Mouse (Mus musculus) small intestine, adult 2 months (tissue): ENCODE data around the gene Col12a1.

ENCODE experiments used
- CTCF ChIP-seq: fragments of 200-500 bp; IDR thresholded peaks from 2 replicates; pipeline ENCODE4 v1.5.1; 2012; ENCODE audit warnings: low read depth, mild to moderate bottlenecking, control low read depth, inconsistent platforms, low read length, moderate library complexity, mixed read lengths; ENCODE audit not compliant: insufficient replicate concordance, insufficient read length; ENCODE audit errors: extremely low read depth
- POLR2A ChIP-seq: fragments of 200-500 bp; IDR thresholded peaks from 2 replicates; pipeline ENCODE4 v1.6.1; 2012; ENCODE audit warnings: low read depth, mild to moderate bottlenecking, control low read depth, inconsistent platforms, low read length, moderate library complexity

GRCm38 (mm10) chr9:79609661-79610060, 109.0 kb downstream of the Col12a1 start:
- no peak for TF ChIP-seq CTCF
- TF ChIP-seq POLR2A, result no peak
